Mouse (Mus musculus): ENCODE results near the gene Cnot10. TPM values are rescaled to one million over a fixed set of nuclear protein-coding genes. Genes with fewer than 3 reads are reported as not detected.

The Cnot10 gene
- polyA plus RNA-seq, 1 experiment from 2014 or later = 38.9 TPM

- H3K4me1 ChIP-seq = peaks cover 14% of the 10 kb centered on the region
- 0 out of 2 replicates have a peak overlapping the region, but pooled peaks have one; percentile 20 for H3K27ac ChIP-seq
- no peaks in the 10 kb centered on the region for H3K9me3 ChIP-seq (replicated peaks)
- H3K36me3 ChIP-seq = no peaks in the 10 kb centered on the region
- H3K4me3 ChIP-seq = no peak overlapping the region
- no peak overlapping the region for H3K9ac ChIP-seq
- peak overlapping the region; percentile 22 for H3K4me2 ChIP-seq
- 44% methylated on average over 10 of the region's 10 CpGs for WGBS (ENCODE audit: insufficient replicate concordance)
- H3K27me3 ChIP-seq (replicated peaks) = peaks cover 50% of the 10 kb centered on the region
- no peak for ATAC-seq
Observed at GRCm38 (mm10) chr9:114556276-114556855, 83.6 kb downstream of the Cnot10 start.

- H3K27ac ChIP-seq = peak overlapping the region; percentile 53
- H3K4me1 ChIP-seq = peaks cover 22% of the 10 kb centered on the region
- no peak overlapping the region for H3K4me3 ChIP-seq
- no peak overlapping the region for H3K4me2 ChIP-seq
- H3K27me3 ChIP-seq (replicated peaks) = peaks cover 31% of the 10 kb centered on the region
- no peak overlapping the region for H3K9ac ChIP-seq
- no peaks in the 10 kb centered on the region for H3K36me3 ChIP-seq
- no peaks in the 10 kb centered on the region for H3K9me3 ChIP-seq (replicated peaks)
- ATAC-seq = peak; percentile 66
- 55% methylated on average over 5 of the region's 5 CpGs for WGBS (ENCODE audit: insufficient replicate concordance)
Observed at GRCm38 (mm10) chr9:114554355-114554979, 85.5 kb downstream of the Cnot10 start.

- Histone ChIP-seq H3K27me3 (replicated peaks) (peaks cover 24% of the 10 kb centered on the region), H3K4me1 (peaks cover 27% of the 10 kb centered on the region)
- ATAC-seq = no peak
Observed at GRCm38 (mm10) chr9:114553828-114554227, 86.2 kb downstream of the Cnot10 start.

GRCm38 (mm10) chr9:114550033-114550432, 90.0 kb downstream of the Cnot10 start:
- Histone ChIP-seq H3K27ac (no peak overlapping the region), H3K4me2 (no peak overlapping the region), H3K27me3 (replicated peaks) (peaks cover 3% of the 10 kb centered on the region; the same call in 1 of the 2 replicates), H3K4me1 (peaks cover 61% of the 10 kb centered on the region), H3K36me3 (no peaks in the 10 kb centered on the region), H3K9me3 (replicated peaks) (no peaks in the 10 kb centered on the region), H3K9ac (no peak overlapping the region), H3K4me3 (no peak overlapping the region)
- no peak for ATAC-seq
- 27% methylated on average over 6 of the region's 6 CpGs for WGBS (ENCODE audit: insufficient replicate concordance)

More at GRCm38 (mm10) chr9:114553828-114554227, 86.2 kb downstream of the Cnot10 start:
- H3K4me2 ChIP-seq = no peak overlapping the region
- H3K4me3 ChIP-seq = no peak overlapping the region
- H3K9ac ChIP-seq = no peak overlapping the region
- peak overlapping the region; percentile 53 for H3K27ac ChIP-seq
- no peaks in the 10 kb centered on the region for H3K36me3 ChIP-seq
- no peaks in the 10 kb centered on the region for H3K9me3 ChIP-seq (replicated peaks)

GRCm38 (mm10) chr9:114549117-114549516, 90.9 kb downstream of the Cnot10 start:
- Histone ChIP-seq H3K36me3 (no peaks in the 10 kb centered on the region), H3K27me3 (replicated peaks) (peaks cover 3% of the 10 kb centered on the region; the same call in 1 of the 2 replicates), H3K9me3 (replicated peaks) (no peaks in the 10 kb centered on the region), H3K27ac (0 out of 2 replicates have a peak overlapping the region, but pooled peaks have one; percentile 54), H3K4me2 (no peak overlapping the region), H3K4me1 (peaks cover 67% of the 10 kb centered on the region), H3K9ac (no peak overlapping the region), H3K4me3 (no peak overlapping the region)
- no peak for ATAC-seq
- WGBS (ENCODE audit: insufficient replicate concordance) = 64% methylated on average over 5 of the region's 5 CpGs

GRCm38 (mm10) chr9:114548496-114548895, 91.5 kb downstream of the Cnot10 start:
- Histone ChIP-seq H3K27me3 (replicated peaks) (peaks cover 3% of the 10 kb centered on the region; the same call in 1 of the 2 replicates), H3K4me1 (peaks cover 67% of the 10 kb centered on the region), H3K9ac (no peak overlapping the region), H3K9me3 (replicated peaks) (no peaks in the 10 kb centered on the region), H3K36me3 (no peaks in the 10 kb centered on the region), H3K27ac (peak overlapping the region; percentile 54), H3K4me3 (no peak overlapping the region), H3K4me2 (peak overlapping the region; percentile 25)
- no peak for ATAC-seq
- WGBS (ENCODE audit: insufficient replicate concordance) = 38% methylated on average over 4 of the region's 4 CpGs

- no peak overlapping the region for H3K4me3 ChIP-seq
- H3K36me3 ChIP-seq = no peaks in the 10 kb centered on the region
- peak; percentile 63 for ATAC-seq
- H3K27me3 ChIP-seq (replicated peaks) = peaks cover 3% of the 10 kb centered on the region; the same call in 1 of the 2 replicates
- no peaks in the 10 kb centered on the region for H3K9me3 ChIP-seq (replicated peaks)
- 49% methylated on average over 6 of the region's 6 CpGs for WGBS (ENCODE audit: insufficient replicate concordance)
- H3K9ac ChIP-seq = no peak overlapping the region
- H3K27ac ChIP-seq = peak overlapping the region; percentile 72
- H3K4me2 ChIP-seq = peak overlapping the region; percentile 28
- peaks cover 65% of the 10 kb centered on the region for H3K4me1 ChIP-seq
Observed at GRCm38 (mm10) chr9:114547643-114548077, 92.3 kb downstream of the Cnot10 start.

GRCm38 (mm10) chr9:114546765-114547164, 93.2 kb downstream of the Cnot10 start:
- no peak for ATAC-seq
- peaks cover 3% of the 10 kb centered on the region; the same call in 1 of the 2 replicates for H3K27me3 ChIP-seq (replicated peaks)
- peaks cover 65% of the 10 kb centered on the region for H3K4me1 ChIP-seq
- WGBS (ENCODE audit: insufficient replicate concordance) = 17% methylated on average over 12 of the region's 12 CpGs
- H3K27ac ChIP-seq = peak overlapping the region; percentile 72
- H3K36me3 ChIP-seq = no peaks in the 10 kb centered on the region
- 0 out of 2 replicates have a peak overlapping the region, but pooled peaks have one; percentile 6 for H3K4me2 ChIP-seq
- no peak overlapping the region for H3K4me3 ChIP-seq
- no peaks in the 10 kb centered on the region for H3K9me3 ChIP-seq (replicated peaks)
- no peak overlapping the region for H3K9ac ChIP-seq

- peaks cover 3% of the 10 kb centered on the region; the same call in 1 of the 2 replicates for H3K27me3 ChIP-seq (replicated peaks)
- H3K4me1 ChIP-seq = peaks cover 71% of the 10 kb centered on the region
- H3K4me2 ChIP-seq = no peak overlapping the region
- no peaks in the 10 kb centered on the region for H3K9me3 ChIP-seq (replicated peaks)
- H3K9ac ChIP-seq = no peak overlapping the region
- H3K36me3 ChIP-seq = no peaks in the 10 kb centered on the region
- H3K27ac ChIP-seq = no peak overlapping the region
- 56% methylated on average over 9 of the region's 9 CpGs for WGBS (ENCODE audit: insufficient replicate concordance)
- no peak for ATAC-seq
- H3K4me3 ChIP-seq = no peak overlapping the region
Observed at GRCm38 (mm10) chr9:114544754-114545393, 95.1 kb downstream of the Cnot10 start.

- Histone ChIP-seq H3K36me3 (no peaks in the 10 kb centered on the region), H3K4me3 (no peak overlapping the region), H3K4me2 (no peak overlapping the region), H3K4me1 (peaks cover 65% of the 10 kb centered on the region), H3K27me3 (replicated peaks) (peaks cover 3% of the 10 kb centered on the region; the same call in 1 of the 2 replicates), H3K27ac (0 out of 2 replicates have a peak overlapping the region, but pooled peaks have one; percentile 14), H3K9me3 (replicated peaks) (no peaks in the 10 kb centered on the region), H3K9ac (no peak overlapping the region)
- WGBS (ENCODE audit: insufficient replicate concordance) = 54% methylated on average over 16 of the region's 17 CpGs
- ATAC-seq = no peak
Observed at GRCm38 (mm10) chr9:114543882-114544753, 95.9 kb downstream of the Cnot10 start.

GRCm38 (mm10) chr9:114541279-114541741, 98.7 kb downstream of the Cnot10 start:
- Histone ChIP-seq H3K9ac (no peak overlapping the region), H3K4me1 (peaks cover 57% of the 10 kb centered on the region), H3K4me2 (no peak overlapping the region), H3K27me3 (replicated peaks) (no peaks in the 10 kb centered on the region), H3K27ac (no peak overlapping the region), H3K9me3 (replicated peaks) (no peaks in the 10 kb centered on the region), H3K4me3 (no peak overlapping the region), H3K36me3 (no peaks in the 10 kb centered on the region)
- peak; percentile 45 for ATAC-seq
- WGBS (ENCODE audit: insufficient replicate concordance) = 24% methylated on average over 1 of the region's 1 CpGs

All from liver, embryonic 12.5 days (tissue).